Mouse (Mus musculus) neural tube, embryonic 15.5 days (tissue): ENCODE measurements at regions not wholly inside any gene's neighbourhood (a gene's known extent, or its start where the extent isn't known, plus 50 kb on each side); places are given as distances from the start of the nearest gene placed in this dataset.

Experiments used
- ATAC-seq: fragments of 200-750 bp; cut with Nextera tagmentation; 2 replicates; pipeline ENCODE4 v1.8.0; 2017; ENCODE audit warnings: mild to moderate bottlenecking, moderate TSS enrichment, moderate library complexity; ENCODE audit not compliant: low FRiP score
- H3K27ac ChIP-seq: fragments of 300-500 bp; sonication (generic); replicated peaks from 2 replicates; pipeline ENCODE4 v1.5.1; 2015; ENCODE audit warnings: mild to moderate bottlenecking, inconsistent platforms
- H3K27me3 ChIP-seq: fragments of 300-500 bp; sonication (generic); replicated peaks from 2 replicates; pipeline ENCODE4 v1.6.1; 2015; ENCODE audit warnings: inconsistent platforms
- H3K36me3 ChIP-seq: fragments of 300-500 bp; sonication (generic); 2 replicates; pipeline ENCODE4 v1.6.1; 2015; ENCODE audit warnings: inconsistent platforms
- H3K4me1 ChIP-seq: fragments of 300-500 bp; sonication (generic); 2 replicates; pipeline ENCODE4 v1.6.1; 2015; ENCODE audit warnings: inconsistent platforms
- H3K4me2 ChIP-seq: fragments of 300-500 bp; sonication (generic); 2 replicates; pipeline ENCODE4 v1.6.1; 2015; ENCODE audit warnings: inconsistent platforms, mild to moderate bottlenecking, moderate library complexity
- H3K4me3 ChIP-seq: fragments of 300-500 bp; sonication (generic); replicated peaks from 2 replicates; pipeline ENCODE4 v1.5.1; 2015; ENCODE audit warnings: mild to moderate bottlenecking, inconsistent platforms
- H3K9ac ChIP-seq: fragments of 300-500 bp; sonication (generic); replicated peaks from 2 replicates; pipeline ENCODE4 v1.6.1; 2015; ENCODE audit warnings: mild to moderate bottlenecking, inconsistent platforms
- H3K9me3 ChIP-seq: fragments of 300-500 bp; sonication (generic); replicated peaks from 2 replicates; pipeline ENCODE4 v1.6.1; 2016; ENCODE audit warnings: inconsistent platforms
- WGBS: fragments of 180-500 bp; shearing (Covaris S2); methylation state at CpG from one replicate; pipeline ENCODE4 v1.1.7; 2015; ENCODE audit warnings: mixed read lengths; 5-methylcytosine and 5-hydroxymethylcytosine counted together

- ATAC-seq: peak; percentile 35; the same call in 1 of the 2 replicates
- no peaks in the 10 kb centered on the region for H3K36me3 ChIP-seq
- no peaks in the 10 kb centered on the region for H3K27me3 ChIP-seq
- H3K27ac ChIP-seq: no peak overlapping the region
- 45% methylated on average over 4 of the region's 4 CpGs for WGBS
- H3K9ac ChIP-seq: no peak overlapping the region
- no peak overlapping the region for H3K4me3 ChIP-seq
- no peak overlapping the region for H3K4me2 ChIP-seq
- H3K9me3 ChIP-seq: no peaks in the 10 kb centered on the region
- H3K4me1 ChIP-seq: no peaks in the 10 kb centered on the region
Observed at GRCm38 (mm10) chr3:62047704-62048506, 290.2 kb upstream of the Arhgef26 start.

GRCm38 (mm10) chr3:62054237-62054636, 283.9 kb upstream of the Arhgef26 start:
- Histone ChIP-seq H3K9ac (no peak overlapping the region), H3K27ac (no peak overlapping the region), H3K36me3 (no peaks in the 10 kb centered on the region), H3K4me1 (no peaks in the 10 kb centered on the region), H3K4me3 (no peak overlapping the region), H3K4me2 (no peak overlapping the region), H3K27me3 (no peaks in the 10 kb centered on the region), H3K9me3 (no peaks in the 10 kb centered on the region)
- WGBS: 81% methylated on average over 1 of the region's 1 CpGs
- no peak for ATAC-seq

GRCm38 (mm10) chr3:62078511-62078910, 259.6 kb upstream of the Arhgef26 start:
- Histone ChIP-seq H3K27ac (no peak overlapping the region), H3K9ac (no peak overlapping the region), H3K4me2 (no peak overlapping the region), H3K4me1 (no peaks in the 10 kb centered on the region), H3K4me3 (no peak overlapping the region), H3K27me3 (no peaks in the 10 kb centered on the region), H3K36me3 (no peaks in the 10 kb centered on the region), H3K9me3 (no peaks in the 10 kb centered on the region)
- WGBS: 66% methylated on average over 2 of the region's 2 CpGs
- ATAC-seq: no peak

GRCm38 (mm10) chr3:62085544-62085943, 252.6 kb upstream of the Arhgef26 start:
- Histone ChIP-seq H3K9me3 (no peaks in the 10 kb centered on the region), H3K27ac (no peak overlapping the region), H3K4me1 (no peaks in the 10 kb centered on the region), H3K4me2 (no peak overlapping the region), H3K27me3 (no peaks in the 10 kb centered on the region), H3K9ac (no peak overlapping the region), H3K36me3 (no peaks in the 10 kb centered on the region), H3K4me3 (no peak overlapping the region)
- no peak for ATAC-seq

- no peak for ATAC-seq
- no peak overlapping the region for H3K4me2 ChIP-seq
- H3K4me3 ChIP-seq: no peak overlapping the region
- no peaks in the 10 kb centered on the region for H3K36me3 ChIP-seq
- no peaks in the 10 kb centered on the region for H3K27me3 ChIP-seq
- H3K4me1 ChIP-seq: no peaks in the 10 kb centered on the region
- H3K9me3 ChIP-seq: no peaks in the 10 kb centered on the region
- 86% methylated on average over 1 of the region's 1 CpGs for WGBS
- no peak overlapping the region for H3K9ac ChIP-seq
- no peak overlapping the region for H3K27ac ChIP-seq
Observed at GRCm38 (mm10) chr3:62087215-62087614, 250.9 kb upstream of the Arhgef26 start.

GRCm38 (mm10) chr3:62103101-62103500, 235.0 kb upstream of the Arhgef26 start:
- H3K9me3 ChIP-seq: no peaks in the 10 kb centered on the region
- no peak for ATAC-seq
- H3K4me3 ChIP-seq: no peak overlapping the region
- no peaks in the 10 kb centered on the region for H3K36me3 ChIP-seq
- no peak overlapping the region for H3K9ac ChIP-seq
- H3K27ac ChIP-seq: no peak overlapping the region
- no peak overlapping the region for H3K4me2 ChIP-seq
- no peaks in the 10 kb centered on the region for H3K4me1 ChIP-seq
- 62% methylated on average over 5 of the region's 5 CpGs for WGBS
- no peaks in the 10 kb centered on the region for H3K27me3 ChIP-seq

- no peak overlapping the region for H3K4me3 ChIP-seq
- no peaks in the 10 kb centered on the region for H3K27me3 ChIP-seq
- no peak overlapping the region for H3K9ac ChIP-seq
- H3K36me3 ChIP-seq: no peaks in the 10 kb centered on the region
- no peak overlapping the region for H3K4me2 ChIP-seq
- no peaks in the 10 kb centered on the region for H3K9me3 ChIP-seq
- ATAC-seq: no peak
- H3K27ac ChIP-seq: no peak overlapping the region
- no peaks in the 10 kb centered on the region for H3K4me1 ChIP-seq
Observed at GRCm38 (mm10) chr3:62103872-62104271, 234.3 kb upstream of the Arhgef26 start.

- Histone ChIP-seq H3K4me2 (no peak overlapping the region), H3K4me3 (no peak overlapping the region), H3K9ac (no peak overlapping the region), H3K27me3 (no peaks in the 10 kb centered on the region), H3K9me3 (no peaks in the 10 kb centered on the region), H3K4me1 (no peaks in the 10 kb centered on the region), H3K27ac (no peak overlapping the region), H3K36me3 (no peaks in the 10 kb centered on the region)
- 42% methylated on average over 1 of the region's 1 CpGs for WGBS
- ATAC-seq: no peak
Observed at GRCm38 (mm10) chr3:62104560-62104959, 233.6 kb upstream of the Arhgef26 start.

GRCm38 (mm10) chr3:62107339-62107738, 230.8 kb upstream of the Arhgef26 start:
- H3K4me3 ChIP-seq: no peak overlapping the region
- H3K4me1 ChIP-seq: no peaks in the 10 kb centered on the region
- no peaks in the 10 kb centered on the region for H3K9me3 ChIP-seq
- ATAC-seq: no peak
- no peaks in the 10 kb centered on the region for H3K27me3 ChIP-seq
- H3K9ac ChIP-seq: no peak overlapping the region
- no peak overlapping the region for H3K4me2 ChIP-seq
- no peaks in the 10 kb centered on the region for H3K36me3 ChIP-seq
- no peak overlapping the region for H3K27ac ChIP-seq
